Mouse (Mus musculus) cerebellum, postnatal 4 days (tissue): ENCODE results near the gene Lrrc29.

Experiments
- DNase-seq, 2 experiments: peaks; one replicate each; pipeline ENCODE4 v3.0.0; 2022; ENCODE audit warnings: low spot score in 2 of 2, mixed read lengths in 1 of 2

Gene Lrrc29

DNA sequence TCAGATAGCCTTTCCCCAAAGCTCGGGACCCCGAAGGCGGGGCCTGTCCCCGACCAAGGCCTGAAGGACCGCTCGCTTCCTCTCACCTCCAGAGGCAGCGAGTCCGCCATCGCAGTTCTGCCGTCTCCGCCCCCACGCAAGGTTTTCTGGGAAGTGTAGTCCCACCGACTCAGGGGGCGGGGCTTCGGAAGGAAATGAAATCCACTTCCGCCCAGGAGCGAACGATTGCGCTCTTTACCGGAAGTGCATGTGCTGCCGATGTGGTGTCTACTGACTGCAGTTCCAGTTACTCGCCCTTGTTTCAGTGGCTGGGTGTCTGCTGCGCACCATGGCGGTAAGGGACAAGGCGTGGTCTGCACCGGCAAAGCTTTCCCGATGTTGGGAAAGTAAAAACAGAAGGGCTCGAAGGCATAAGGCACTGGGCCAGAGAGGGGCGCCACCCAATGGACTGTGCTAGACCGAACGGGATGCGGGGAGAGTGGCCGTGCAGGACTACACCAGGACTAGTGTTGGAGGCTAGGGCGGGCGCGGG lies at the start of gene Lrrc29, which contains the start of gene Tmem208:
Gene Lrrc29 (minus strand): TSS at position 138 of the 532 bp plus-strand sequence.
Gene Tmem208 (plus strand): TSS at position 214 of the 532 bp plus-strand sequence.
- DNase-seq: peak; percentile 95 to 96

- peak in 1 of 2 experiments; percentile 46 for DNase-seq
These were observed 48.5 kb upstream of the Lrrc29 start for GRCm38 (mm10) chr8:105374513-105374966.

DNA sequence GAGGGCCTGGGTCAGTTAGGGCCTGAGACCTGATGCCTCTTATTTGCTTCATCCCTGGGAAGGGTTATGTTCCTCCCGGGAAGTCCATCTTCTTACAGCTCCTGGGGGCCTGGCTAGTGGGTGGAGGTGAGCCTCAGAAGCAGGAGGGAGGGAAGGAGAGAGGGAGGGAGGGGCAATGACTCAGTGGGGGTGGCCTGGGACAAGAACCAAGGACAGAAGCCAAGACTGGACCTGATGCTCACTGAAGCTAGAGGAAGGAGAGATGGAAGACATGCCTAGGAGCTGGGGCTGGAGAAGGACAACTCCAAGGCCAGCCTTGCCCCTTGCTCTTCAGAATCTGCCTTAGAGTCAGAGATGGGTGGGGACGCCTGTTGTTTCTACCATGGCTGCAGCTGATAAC lies 47.0 kb upstream of the Lrrc29 start, which contains the start of gene Plekhg4:
Gene Plekhg4 (plus strand): TSS at position 243 of the 400 bp plus-strand sequence.
- DNase-seq: no peak

- no peak for DNase-seq
These were observed 46.4 kb upstream of the Lrrc29 start for GRCm38 (mm10) chr8:105372473-105372872.

DNA sequence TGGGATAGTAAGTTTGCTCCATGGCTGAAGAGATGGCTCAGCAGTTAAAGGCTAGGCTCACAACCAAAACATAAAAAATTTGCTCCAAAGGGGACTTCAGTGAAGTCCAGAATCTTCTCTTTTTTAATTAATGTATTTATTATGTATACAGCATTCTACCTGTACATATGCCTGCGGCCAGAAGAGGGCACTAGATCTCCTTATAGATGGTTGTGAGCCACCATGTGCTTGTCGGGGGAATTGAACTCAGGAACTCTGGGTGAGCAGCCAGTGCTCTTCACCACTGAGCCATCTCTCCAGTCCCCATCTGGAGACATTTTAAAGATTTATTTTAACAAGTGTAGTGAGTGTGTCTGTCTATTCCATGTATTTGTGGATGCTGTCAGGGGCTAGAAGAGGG lies 41.0 kb upstream of the Lrrc29 start:
- DNase-seq: no peak

- DNase-seq: no peak
These were observed 35.9 kb upstream of the Lrrc29 start for GRCm38 (mm10) chr8:105361751-105362702.

- no peak for DNase-seq
These were observed 33.6 kb upstream of the Lrrc29 start for GRCm38 (mm10) chr8:105359646-105360045.

DNA sequence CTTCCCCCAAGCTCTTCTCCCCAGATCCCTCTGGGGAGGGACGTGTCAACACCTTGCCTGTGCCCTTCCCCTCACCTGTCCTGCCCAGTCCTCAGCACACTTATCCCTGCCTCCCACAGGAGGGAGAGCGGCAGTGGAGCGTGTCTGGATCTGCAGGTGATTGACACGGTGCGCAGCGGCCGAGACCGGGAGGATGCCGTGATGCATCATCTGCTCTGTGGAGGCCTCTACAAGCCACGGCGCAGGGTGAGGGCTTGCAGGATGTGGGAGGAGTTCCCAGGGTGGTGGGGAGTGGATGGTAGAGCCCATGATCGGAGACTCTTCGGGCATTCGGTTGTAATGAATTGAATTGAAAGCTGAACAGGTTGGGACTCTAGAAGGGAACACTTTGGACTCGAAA lies 33.1 kb upstream of the Lrrc29 start:
- no peak for DNase-seq

- no peak for DNase-seq
These were observed 30.6 kb upstream of the Lrrc29 start for GRCm38 (mm10) chr8:105356681-105357080.

- DNase-seq: no peak
These were observed 29.3 kb upstream of the Lrrc29 start for GRCm38 (mm10) chr8:105355179-105356024.

GRCm38 (mm10) chr8:105354549-105354948 lies 28.5 kb upstream of the Lrrc29 start:
- no peak for DNase-seq

DNA sequence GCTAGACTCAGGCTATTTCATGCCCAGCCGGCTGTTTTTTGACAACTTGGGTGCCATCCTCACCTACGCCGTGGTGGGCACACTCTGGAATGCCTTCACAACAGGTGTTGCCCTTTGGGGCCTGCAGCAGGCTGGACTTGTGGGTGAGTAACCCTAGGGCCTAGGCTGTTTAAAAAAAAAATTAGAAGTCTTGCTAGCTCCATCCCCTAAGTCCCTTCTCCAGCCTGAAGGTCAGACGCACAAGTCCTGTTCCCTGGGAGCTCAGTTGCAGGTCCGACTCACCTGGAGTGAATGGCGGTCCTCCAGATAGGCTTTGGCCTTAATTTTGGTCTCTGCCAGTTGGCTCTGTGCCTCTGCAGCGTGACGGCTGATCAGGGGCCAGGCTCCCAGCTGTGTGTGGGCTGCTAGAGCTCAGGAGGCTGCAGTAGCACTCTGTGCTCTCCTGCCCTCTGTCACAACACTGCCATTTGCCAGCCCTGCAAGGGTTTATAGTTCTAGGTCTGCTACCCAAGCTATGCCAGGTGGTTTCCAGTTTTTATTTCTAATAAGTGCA lies 27.6 kb upstream of the Lrrc29 start:
- DNase-seq: no peak

GRCm38 (mm10) chr8:105350186-105350585 lies 24.1 kb upstream of the Lrrc29 start:
- no peak for DNase-seq

- DNase-seq: peak in 1 of 2 experiments; percentile 60
These were observed 23.2 kb upstream of the Lrrc29 start for GRCm38 (mm10) chr8:105349096-105349771.

DNA sequence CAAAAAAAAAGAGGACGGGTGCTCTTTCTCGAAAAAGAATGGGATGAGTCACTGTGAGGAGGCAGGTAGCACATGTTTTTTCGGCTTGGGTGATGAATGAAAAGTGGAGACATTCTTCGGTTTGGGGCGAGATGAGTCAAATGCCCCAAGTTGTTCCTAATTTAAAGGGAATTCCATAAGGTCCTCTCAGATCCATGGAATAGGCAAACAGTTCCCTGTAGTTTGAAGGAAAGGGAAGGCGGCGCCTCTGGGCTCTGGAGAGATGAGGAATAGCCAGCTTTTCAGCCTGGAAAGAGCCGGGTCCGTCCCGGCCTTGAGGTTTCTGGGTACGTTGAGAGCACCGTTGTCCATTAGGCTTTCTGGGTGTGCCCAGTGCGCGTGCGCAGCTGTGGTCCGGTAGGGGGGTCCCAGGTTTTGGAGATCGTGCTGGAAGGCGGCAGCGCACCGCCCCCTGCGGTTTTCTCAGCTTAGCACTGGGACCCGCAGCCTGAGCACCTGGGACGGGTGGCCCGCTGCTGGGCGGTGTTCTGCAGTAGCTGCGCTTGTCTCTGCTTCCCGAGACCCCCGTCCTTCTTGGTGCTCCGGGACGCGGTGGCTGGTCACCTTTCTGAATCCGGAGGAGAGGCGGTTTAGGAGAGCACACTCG lies 22.5 kb upstream of the Lrrc29 start, which contains the start of gene Slc9a5:
Gene Slc9a5 (plus strand): TSS at position 394 of the 646 bp plus-strand sequence.
- DNase-seq: peak; percentile 40 to 69

- DNase-seq: peak; percentile 63 to 87
These were observed 21.5 kb upstream of the Lrrc29 start, which contains the start of gene Fhod1 for GRCm38 (mm10) chr8:105347428-105348221. TSS of gene Fhod1 (minus strand) at chr8:105347953.

DNA sequence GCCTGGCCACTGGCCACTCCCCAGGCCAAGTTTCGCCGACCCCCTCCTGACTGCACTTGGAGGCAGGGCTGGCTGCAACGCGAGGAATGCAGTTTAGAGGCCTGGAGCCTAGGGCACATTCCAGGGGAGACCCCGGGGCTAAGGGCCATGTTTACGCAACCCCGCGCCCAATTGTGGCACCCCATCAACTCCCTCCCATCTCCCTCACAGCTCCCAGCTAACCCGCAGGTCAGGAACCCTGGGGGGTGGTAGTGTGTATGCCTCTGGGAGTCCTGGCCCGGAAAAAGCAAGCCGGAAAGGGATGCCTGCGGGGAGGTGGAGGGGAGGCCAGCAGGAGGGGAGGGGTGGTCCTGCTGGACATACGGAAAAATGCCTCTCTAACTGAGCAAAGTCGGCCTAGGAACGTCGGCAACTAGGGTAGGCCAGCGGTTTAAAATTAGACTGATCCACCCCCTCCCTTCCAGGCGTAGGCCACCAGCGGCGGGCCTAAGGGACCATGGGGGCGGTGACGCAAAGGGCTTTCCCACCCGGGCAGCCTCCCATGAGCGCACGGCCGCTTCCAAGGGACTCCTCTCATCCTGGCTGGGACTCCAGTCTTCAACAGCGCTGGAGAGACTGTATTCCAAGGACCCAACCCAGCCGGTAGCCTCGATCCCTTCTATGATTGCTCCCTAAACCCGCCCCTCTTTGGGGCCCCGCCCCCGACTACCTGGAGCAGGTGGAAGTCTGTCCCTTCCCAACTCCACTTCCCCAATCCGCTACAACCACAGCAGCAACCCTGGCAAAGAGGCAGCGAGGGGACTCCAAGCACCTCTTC lies 20.7 kb upstream of the Lrrc29 start:
- no peak for DNase-seq
